Mouse (Mus musculus) embryonic facial prominence, embryonic 14.5 days (tissue): ENCODE data around the gene Tbc1d10b. TPM values are rescaled to one million over a fixed set of nuclear protein-coding genes. Genes with fewer than 3 reads are reported as not detected.

Source experiments
- polyA plus RNA-seq: library from polyadenylated mRNA; unstranded; fragments of >200 nt; fragmentation: Nextera tagmentation; extraction: Ambion mirVana; gene quantifications from 2 replicates; pipeline ENCODE4 v1.2.1, GENCODE M21; 2014

Tbc1d10b gene
- polyA plus RNA-seq, 1 experiment from 2014 or later, result 25.0 TPM

Other genes with a start within 250 kb of the Tbc1d10b start
- gene Cdipt, start 232.6 kb downstream of the Tbc1d10b start, polyA plus RNA-seq, result 88.0 and 98.2 TPM in 2 replicates
- gene Cdiptos, start 232.4 kb downstream of the Tbc1d10b start, polyA plus RNA-seq, result 1.3 and 1.8 TPM in 2 replicates
- gene Mvp, start 193.8 kb downstream of the Tbc1d10b start, polyA plus RNA-seq, result 9.5 and 9.9 TPM in 2 replicates
- 0.39 TPM in 1 of 2 replicates, not detected in the other for gene Pagr1b, start 192.0 kb downstream of the Tbc1d10b start, polyA plus RNA-seq
- gene Pagr1a, start 191.1 kb downstream of the Tbc1d10b start, polyA plus RNA-seq, result 12.8 and 30.5 TPM in 2 replicates
- gene Gm42742, start 187.4 kb downstream of the Tbc1d10b start, polyA plus RNA-seq, result 53.5 and 66.6 TPM in 2 replicates
- gene Prrt2, start 187.3 kb downstream of the Tbc1d10b start, polyA plus RNA-seq, result 19.5 and 21.6 TPM in 2 replicates
- 57.3 TPM in 2 replicates for gene Maz, start 181.4 kb downstream of the Tbc1d10b start, polyA plus RNA-seq
- 74.9 and 96.4 TPM in 2 replicates for gene Kif22, start 166.0 kb downstream of the Tbc1d10b start, polyA plus RNA-seq
- not detected in 2 replicates for gene Zg16, start 121.1 kb downstream of the Tbc1d10b start, polyA plus RNA-seq
- gene AI467606, start 117.1 kb downstream of the Tbc1d10b start, polyA plus RNA-seq, result 3.8 and 4.5 TPM in 2 replicates
- 4.8 and 6.8 TPM in 2 replicates for gene Qprt, start 86.2 kb downstream of the Tbc1d10b start, polyA plus RNA-seq
- 0.32 and 0.34 TPM in 2 replicates for gene Spn, start 70.6 kb downstream of the Tbc1d10b start, polyA plus RNA-seq
- 45.4 and 55.1 TPM in 2 replicates for gene Cd2bp2, start 12.4 kb downstream of the Tbc1d10b start, polyA plus RNA-seq
- 1,018 and 1,489 TPM in 2 replicates for gene Mylpf, start 422 bp upstream of the Tbc1d10b start, polyA plus RNA-seq
- gene Zfp553, start 24.6 kb upstream of the Tbc1d10b start, polyA plus RNA-seq, result 14.0 and 17.2 TPM in 2 replicates
- 12.5 and 15.9 TPM in 2 replicates for gene Sept1, start 24.7 kb upstream of the Tbc1d10b start, polyA plus RNA-seq
- 53.4 and 54.0 TPM in 2 replicates for gene Zfp771, start 35.8 kb upstream of the Tbc1d10b start, polyA plus RNA-seq
- gene Dctpp1, start 52.2 kb upstream of the Tbc1d10b start, polyA plus RNA-seq, result 154 and 157 TPM in 2 replicates
- gene Sephs2, start 65.6 kb upstream of the Tbc1d10b start, polyA plus RNA-seq, result 59.6 and 62.2 TPM in 2 replicates
- gene Itgal, start 87.8 kb upstream of the Tbc1d10b start, polyA plus RNA-seq, result 1.2 and 1.7 TPM in 2 replicates
- 5.2 and 5.9 TPM in 2 replicates for gene Zfp768, start 137.1 kb upstream of the Tbc1d10b start, polyA plus RNA-seq
- 4.9 and 7.3 TPM in 2 replicates for gene Zfp747, start 167.6 kb upstream of the Tbc1d10b start, polyA plus RNA-seq
- 5.7 and 5.9 TPM in 2 replicates for gene 9130019O22Rik, start 178.7 kb upstream of the Tbc1d10b start, polyA plus RNA-seq
- gene E430018J23Rik, start 185.2 kb upstream of the Tbc1d10b start, polyA plus RNA-seq, result 5.6 and 6.7 TPM in 2 replicates
- 6.8 and 8.3 TPM in 2 replicates for gene Zfp764, start 198.4 kb upstream of the Tbc1d10b start, polyA plus RNA-seq
- 17.0 and 20.7 TPM in 2 replicates for gene Zfp688, start 213.6 kb upstream of the Tbc1d10b start, polyA plus RNA-seq
- 7.1 and 7.6 TPM in 2 replicates for gene Zfp689, start 240.7 kb upstream of the Tbc1d10b start, polyA plus RNA-seq